7 mouse cellular contexts compared by ENCODE assay signal in the genomic region with DNA sequence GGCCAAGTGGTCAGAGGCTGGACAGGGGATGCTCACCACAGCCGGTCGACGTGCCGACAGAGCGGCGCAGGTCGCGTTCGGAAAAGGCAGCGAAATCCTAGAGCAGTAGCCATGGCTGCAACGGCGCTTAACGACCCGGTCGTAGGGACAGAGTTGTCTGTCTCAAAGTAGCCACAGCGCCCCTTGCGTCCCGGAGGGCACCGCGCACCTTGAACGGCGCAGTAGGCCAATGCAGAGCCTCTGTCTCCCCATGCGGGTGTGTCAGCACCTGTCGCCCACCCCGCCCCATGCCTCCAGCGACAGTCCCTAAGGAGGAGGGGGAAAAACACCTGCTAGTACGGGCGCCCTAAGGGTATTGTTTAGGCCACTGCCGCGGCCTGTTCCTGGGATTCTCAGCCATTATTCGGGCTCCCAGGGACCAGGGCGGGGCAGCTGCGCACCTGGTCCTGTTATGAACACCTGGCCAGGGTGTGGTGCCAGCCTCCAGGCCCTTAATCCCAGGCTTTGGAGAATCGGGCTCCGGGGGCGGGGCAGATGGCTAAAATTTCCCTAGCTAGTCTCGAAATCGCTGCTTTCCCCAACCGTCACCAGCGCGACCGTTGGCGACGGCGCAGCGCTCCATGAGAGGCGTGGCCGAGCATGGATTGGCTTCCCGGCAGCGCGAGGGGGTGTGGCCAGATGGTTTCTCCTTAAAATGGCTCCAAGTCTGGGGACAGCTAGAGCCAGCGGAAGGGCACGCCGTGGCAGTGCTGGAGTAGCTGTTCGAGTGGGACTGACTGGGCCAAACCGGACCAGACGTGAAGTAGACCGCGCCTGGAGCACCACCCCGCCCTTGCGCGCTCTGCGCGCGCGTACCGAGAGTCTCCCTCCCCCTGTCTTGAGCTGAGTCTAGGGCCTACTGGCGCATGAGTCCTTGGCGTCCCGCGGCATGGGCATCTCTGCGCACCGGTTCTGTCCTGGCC. TPM values are rescaled to one million over a fixed set of nuclear protein-coding genes. Genes with fewer than 3 reads are reported as not detected.
DNase-seq lines count a peak whose midpoint lies in the region; ATAC-seq lines count a peak whose summit lies in the region.

A gene (minus strand): TSS at position 620 of the 962 bp plus-strand sequence.

- peak within 1 kb of the TSS; percentile 98 for H3K4me2 ChIP-seq in intestine, embryonic 16.5 days (ENCODE audit: low read depth, low read length)
- H3K4me2 ChIP-seq in midbrain, embryonic 11.5 days: peak within 1 kb of the TSS; percentile 94

- peaks cover 16% of the 10 kb centered on the region for H3K36me3 ChIP-seq in intestine, embryonic 16.5 days (ENCODE audit: control insufficient read depth, insufficient read depth, low read length)
- peaks cover 17% of the 10 kb centered on the region for H3K36me3 ChIP-seq in midbrain, embryonic 11.5 days (ENCODE audit: control insufficient read depth, insufficient read depth, low read length)

- peak within 1 kb of the TSS; percentile 98 for H3K27ac ChIP-seq in intestine, embryonic 16.5 days (ENCODE audit: low read length)
- peak within 1 kb of the TSS; percentile 85 for H3K27ac ChIP-seq in midbrain, embryonic 11.5 days (ENCODE audit: low read depth, low read length)

- ATAC-seq in intestine, embryonic 16.5 days: peak; percentile 84
- ATAC-seq in midbrain, embryonic 11.5 days (ENCODE audit: low FRiP score): peak; percentile 82

- no peaks in the 10 kb centered on the region for H3K9me3 ChIP-seq in intestine, embryonic 16.5 days (ENCODE audit: control insufficient read depth, low read length)
- no peaks in the 10 kb centered on the region for H3K9me3 ChIP-seq in midbrain, embryonic 11.5 days (ENCODE audit: control insufficient read depth, low read length)

- peak; percentile 98 for DNase-seq in adrenal gland, adult 2 months
- DNase-seq in embryo, embryonic 11.5 days (ENCODE audit: low read depth, low spot score): peak; percentile 87
- peak; percentile 95 to 97 for DNase-seq in gastrocnemius, postnatal 36 days
- DNase-seq in left cerebral cortex, postnatal 36 days (ENCODE audit: low spot score in 2 of 2): peak; percentile 95 to 96
- DNase-seq in midbrain, embryonic 11.5 days (ENCODE audit: low spot score, missing footprints): peak; percentile 100
- DNase-seq in skeletal muscle tissue, adult 2 months (ENCODE audit: low read depth, low spot score): peak; percentile 93

- peaks cover 31% of the 10 kb centered on the region for H3K4me1 ChIP-seq in intestine, embryonic 16.5 days (ENCODE audit: control insufficient read depth, insufficient read depth, low read length)
- H3K4me1 ChIP-seq in midbrain, embryonic 11.5 days (ENCODE audit: control insufficient read depth, insufficient read depth, low read length): peaks cover 32% of the 10 kb centered on the region

- H3K4me3 ChIP-seq in intestine, embryonic 16.5 days (ENCODE audit: low read length): peak within 1 kb of the TSS; percentile 82
- peak within 1 kb of the TSS; percentile 69 for H3K4me3 ChIP-seq in midbrain, embryonic 11.5 days (ENCODE audit: low read depth, low read length)

- H3K27me3 ChIP-seq in intestine, embryonic 16.5 days (replicated peaks; ENCODE audit: control insufficient read depth, insufficient read depth, low read length): no peaks in the 10 kb centered on the region
- no peaks in the 10 kb centered on the region for H3K27me3 ChIP-seq in midbrain, embryonic 11.5 days (ENCODE audit: control insufficient read depth, insufficient read depth, low read length)

- H3K9ac ChIP-seq in intestine, embryonic 16.5 days (ENCODE audit: low read depth, low read length): peak within 1 kb of the TSS; percentile 89
- peak within 1 kb of the TSS; percentile 76 for H3K9ac ChIP-seq in midbrain, embryonic 11.5 days (ENCODE audit: low read length)

- under 1% methylated on average over 73 of the region's 73 CpGs for WGBS in intestine, embryonic 16.5 days
- WGBS in midbrain, embryonic 11.5 days: under 1% methylated on average over 71 of the region's 73 CpGs

- intact Hi-C loops in gastrocnemius, postnatal 36 days (cut with DNase I): loop anchor here (5.0 kb wide), 1 partner anchor 50 kb away; a partner anchor contains a TSS
- intact Hi-C loops in left cerebral cortex, postnatal 36 days (cut with DNase I): loop anchor here (2.0 to 5.0 kb wide), 2 partner anchors 70 to 82 kb away; a partner anchor contains a TSS

RNA-seq across cellular contexts. Expression of the gene that starts here (rescaled TPM):
- 10 to 100 TPM; 60.7 to 68.7 TPM for total RNA-seq in adrenal gland, adult 2 months (2021)
- polyA plus RNA-seq in adrenal gland, adult 2 months (2012; rRNA removed): 76.7 and 98.4 TPM in 2 replicates
- total RNA-seq in gastrocnemius, postnatal 36 days (2021): 10 to 100 TPM; 29.2 to 29.6 TPM
- 41.1 and 42.1 TPM in 2 replicates for polyA plus RNA-seq in intestine, embryonic 16.5 days (2015; fragmentation: Nextera tagmentation; extraction: Ambion mirVana)
- total RNA-seq in left cerebral cortex, postnatal 36 days (2021): 10 to 100 TPM; 62.8 to 70.1 TPM
- 51.7 and 51.9 TPM in 2 replicates for polyA plus RNA-seq in midbrain, embryonic 11.5 days (2014; fragmentation: Nextera tagmentation; extraction: Ambion mirVana)

Comparison
In these comparisons a context has a peak if more than half of its experiments do, and no peak if none do; other contexts are left out.
1. Peak in every context shown above with its lines: DNase-seq, ATAC-seq, H3K4me3 ChIP-seq and H3K27ac ChIP-seq.